Mouse (Mus musculus) left cerebral cortex, postnatal 4 days (tissue): ENCODE data around the gene Gif. TPM values are rescaled to one million over a fixed set of nuclear protein-coding genes. Genes with fewer than 3 reads are reported as not detected.

Source experiments
- DNase-seq: peaks from one replicate; pipeline ENCODE4 v3.0.0-alpha.2; 2022
- intact Hi-C: fragments of 180-260 bp; cut with DNase I; formaldehyde crosslinking; loops from one replicate; pipeline ENCODE4 v1.15.1; 2025
- total RNA-seq, 2 experiments: library from RNA; stranded (reverse); gene quantifications; 2 replicates each; pipeline ENCODE4 v1.2.3; 2021

Gene Gif
- total RNA-seq, 2 experiments from 2014 or later: not detected

- intact Hi-C loops: no loop called here
Measured at GRCm38 (mm10) chr19:11791825-11792224, 44.5 kb downstream of the Gif start.

GRCm38 (mm10) chr19:11793741-11794359, 46.5 kb downstream of the Gif start:
- intact Hi-C loops: no loop called here
- no peak for DNase-seq

More at GRCm38 (mm10) chr19:11791825-11792224, 44.5 kb downstream of the Gif start:
- DNase-seq: no peak

GRCm38 (mm10) chr19:11794447-11794846, 47.1 kb downstream of the Gif start:
- intact Hi-C loops: no loop called here

GRCm38 (mm10) chr19:11800531-11801315, 53.4 kb downstream of the Gif start:
- intact Hi-C loops: no loop called here
- DNase-seq: no peak

More at GRCm38 (mm10) chr19:11794447-11794846, 47.1 kb downstream of the Gif start:
- no peak for DNase-seq

- no peak for DNase-seq
- intact Hi-C loops: no loop called here
Measured at GRCm38 (mm10) chr19:11804423-11804822, 57.1 kb downstream of the Gif start.

DNA sequence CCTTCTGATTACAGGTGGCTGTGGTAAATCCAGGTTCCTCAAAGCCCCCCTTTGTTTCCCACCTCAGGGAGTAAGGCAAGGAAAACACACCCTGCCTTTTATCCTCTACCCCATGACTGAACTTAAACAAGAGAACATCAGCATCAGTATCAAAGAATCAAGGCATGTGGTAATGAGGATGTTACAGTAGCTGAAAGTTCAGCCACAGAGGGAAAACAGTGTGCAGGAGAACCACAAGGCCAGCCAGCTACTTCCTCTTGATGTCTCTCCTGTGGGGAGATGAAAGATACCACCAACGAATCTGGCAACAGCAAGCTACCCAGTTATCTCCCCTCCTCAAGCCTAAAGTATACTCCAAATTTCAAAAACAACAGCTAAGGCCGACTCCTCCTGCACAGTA, 59.9 kb downstream of the Gif start:
- no peak for DNase-seq
- intact Hi-C loops: no loop called here

DNA sequence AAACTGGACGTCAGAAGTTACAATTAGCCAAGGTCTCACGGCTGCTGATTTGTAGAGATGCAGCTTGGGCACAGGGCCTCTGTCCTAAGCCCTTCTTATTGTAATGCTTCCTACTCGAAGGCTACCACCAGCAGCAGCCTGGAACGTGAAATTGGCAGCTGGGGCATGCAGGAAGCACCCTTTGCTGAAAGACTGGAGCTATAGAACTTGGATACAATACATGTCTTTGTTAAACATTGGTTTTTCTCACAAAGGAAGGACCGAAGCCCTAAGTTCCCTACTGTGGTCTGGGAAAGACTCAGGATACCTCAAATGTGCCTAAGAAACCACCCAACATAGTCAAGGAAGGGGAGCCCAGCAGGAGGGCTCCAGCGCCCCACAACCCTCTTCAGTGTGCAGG, 60.5 kb downstream of the Gif start:
- DNase-seq: no peak
- intact Hi-C loops: no loop called here

DNA sequence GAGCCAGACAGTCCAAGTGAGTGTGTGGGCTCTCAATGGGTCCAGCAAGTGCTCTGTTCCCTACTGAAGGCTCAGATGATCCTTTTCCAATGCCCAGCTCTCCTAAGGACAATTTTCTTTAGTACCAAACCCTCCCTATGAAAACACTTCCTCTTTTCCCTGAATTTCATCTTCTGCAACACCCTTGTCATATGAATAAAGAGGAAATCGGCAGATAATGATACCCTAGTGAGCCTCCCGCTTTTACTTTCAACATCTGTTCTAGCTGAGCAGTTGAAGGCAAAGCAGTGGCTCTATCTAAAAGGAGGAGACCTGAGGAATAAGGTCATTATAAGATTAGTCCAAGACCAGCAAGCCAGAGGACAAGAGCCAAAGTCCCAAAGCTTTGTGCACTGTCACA, 61.1 kb downstream of the Gif start:
- no peak for DNase-seq
- intact Hi-C loops: no loop called here

GRCm38 (mm10) chr19:11810003-11810758, 62.8 kb downstream of the Gif start:
- intact Hi-C loops: no loop called here
- DNase-seq: no peak

- peak; percentile 9 for DNase-seq
- intact Hi-C loops: no loop called here
Measured at GRCm38 (mm10) chr19:11810856-11811255, 63.5 kb downstream of the Gif start.

- intact Hi-C loops: no loop called here
- no peak for DNase-seq
Measured at GRCm38 (mm10) chr19:11811688-11812365, 64.5 kb downstream of the Gif start.

Other genes with a start within 250 kb of the Gif start
- gene Ms4a6b, start 231.0 kb upstream of the Gif start, total RNA-seq: 1 to 10 TPM; 1.0 to 1.4 TPM
- not detected for gene Ms4a4d, start 210.8 kb upstream of the Gif start, total RNA-seq
- under 1 TPM; 0.50 to 0.54 TPM for gene Ms4a6d, start 142.7 kb upstream of the Gif start, total RNA-seq
- under 1 TPM; 0.44 to 0.54 TPM for gene Ms4a2, start 123.8 kb upstream of the Gif start, total RNA-seq
- gene Ms4a3, start 106.7 kb upstream of the Gif start, total RNA-seq: not detected
- gene Oosp2, start 87.0 kb upstream of the Gif start, total RNA-seq: not detected
- gene Oosp1, start 56.4 kb upstream of the Gif start, total RNA-seq: not detected
- not detected for gene Oosp3, start 50.5 kb upstream of the Gif start, total RNA-seq
- 10 to 100 TPM; 37.8 to 39.7 TPM for gene Mrpl16, start 22.8 kb downstream of the Gif start, total RNA-seq
- 10 to 100 TPM; 20.0 to 22.9 TPM for gene Stx3, start 71.8 kb downstream of the Gif start, total RNA-seq
- gene Olfr1417, start 91.7 kb downstream of the Gif start, total RNA-seq: not detected
- gene Olfr1418, start 113.5 kb downstream of the Gif start, total RNA-seq: not detected
- not detected for gene Olfr1419, start 127.6 kb downstream of the Gif start, total RNA-seq
- not detected for gene Olfr1420, start 139.0 kb downstream of the Gif start, total RNA-seq
- gene Patl1, start 164.8 kb downstream of the Gif start, total RNA-seq: 10 to 100 TPM; 25.8 to 27.1 TPM
- gene Osbp, start 218.4 kb downstream of the Gif start, total RNA-seq: 10 to 100 TPM; 52.5 to 54.4 TPM